Mouse (Mus musculus): Measurements from ENCODE around the gene Itgb5.

The Itgb5 gene

DNA sequence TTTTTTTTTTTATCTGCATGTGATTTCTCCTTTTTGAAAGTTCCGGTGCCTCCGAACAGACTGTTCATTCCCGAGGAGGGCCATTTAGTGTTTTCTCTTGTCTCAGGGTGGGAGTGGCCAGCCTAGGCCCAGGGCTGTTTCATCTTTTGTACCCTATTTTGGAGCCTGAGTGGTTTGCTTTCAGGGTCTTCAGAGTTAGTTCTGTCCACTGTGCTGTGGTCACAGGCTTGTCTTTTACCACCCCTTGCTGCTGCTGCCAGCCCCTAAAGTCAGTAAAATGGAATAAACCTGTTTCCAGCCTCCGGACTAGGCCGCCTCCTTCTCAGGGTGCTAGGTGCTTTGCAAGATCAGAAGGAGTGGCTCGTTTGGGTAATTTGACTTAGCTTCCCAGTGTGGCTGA lies 2.6 kb downstream of the Itgb5 start:
- no peak for DNase-seq (ENCODE audit: low read depth, low spot score)

DNA sequence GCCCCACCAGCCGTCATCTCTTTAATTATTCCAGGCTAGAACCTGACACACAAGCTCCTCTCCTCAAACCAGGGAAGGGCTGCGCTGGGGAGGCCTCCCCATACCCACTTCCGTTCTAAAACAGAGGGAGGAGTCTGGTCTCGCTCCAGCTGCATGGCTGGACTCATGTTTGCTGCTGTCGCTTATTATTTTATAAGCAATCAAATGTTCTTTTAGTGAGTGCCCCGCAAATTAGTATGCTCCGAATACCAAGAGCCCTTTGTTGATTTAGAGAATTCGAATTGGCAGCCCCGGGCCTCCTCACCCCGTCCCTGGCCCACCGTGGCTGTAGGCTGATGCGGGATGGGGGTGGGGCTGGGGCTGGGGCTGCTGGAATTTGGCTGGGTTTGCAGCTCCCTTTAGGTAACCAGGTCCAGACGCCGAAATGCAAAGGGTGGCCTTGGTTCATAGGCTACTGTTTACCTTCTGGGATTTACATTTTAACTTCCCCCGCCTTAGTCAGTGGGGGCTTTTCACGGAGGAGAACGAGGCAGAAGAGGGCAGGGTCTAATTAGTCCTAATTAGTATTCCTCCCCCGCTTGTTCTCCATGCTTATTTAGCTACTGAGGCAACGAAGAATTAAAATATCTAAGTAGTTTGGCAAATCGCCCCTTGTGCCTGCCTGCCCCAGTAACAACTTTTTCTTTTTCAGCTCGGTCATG lies 3.4 kb downstream of the Itgb5 start:
- DNase-seq (ENCODE audit: low read depth, low spot score), result no peak

GRCm38 (mm10) chr16:33833429-33833753 lies 3.9 kb downstream of the Itgb5 start:
- DNase-seq (ENCODE audit: low read depth, low spot score), result no peak

DNA sequence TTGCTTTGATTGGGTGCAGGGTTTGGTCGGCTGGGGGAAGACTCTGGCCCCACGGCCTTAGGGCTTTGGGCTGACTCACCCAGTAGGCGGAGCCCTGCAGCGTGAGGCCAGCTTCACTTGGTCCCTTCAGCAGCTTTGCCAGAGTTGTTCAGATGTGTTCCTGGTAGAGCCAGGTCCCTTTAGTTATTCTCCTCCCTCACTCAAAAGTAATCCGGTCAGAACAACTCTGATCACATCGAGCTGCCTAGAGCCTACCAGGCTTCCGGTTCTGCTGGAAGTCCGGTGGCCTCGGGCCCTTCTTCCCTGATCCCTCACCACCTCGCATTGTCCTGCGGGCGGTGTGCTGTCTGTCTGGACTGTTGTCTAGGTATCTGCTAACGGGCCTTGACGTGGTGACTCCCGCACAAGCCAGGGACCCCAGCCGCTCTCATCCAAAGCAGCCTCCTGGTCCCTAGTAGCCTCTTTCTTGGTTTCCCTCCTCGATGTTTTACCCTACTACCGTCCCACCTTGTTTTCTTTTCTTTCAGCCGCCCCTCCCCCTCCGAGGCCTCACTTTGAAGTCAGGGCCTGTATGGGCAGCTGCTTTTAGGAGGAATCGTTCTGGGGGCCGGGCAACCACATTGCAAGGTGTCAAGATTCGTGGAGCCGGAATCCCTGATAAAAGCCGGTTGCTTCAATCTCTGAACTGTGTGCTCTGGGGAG lies 4.5 kb downstream of the Itgb5 start:
- DNase-seq (ENCODE audit: low read depth, low spot score), result no peak

DNA sequence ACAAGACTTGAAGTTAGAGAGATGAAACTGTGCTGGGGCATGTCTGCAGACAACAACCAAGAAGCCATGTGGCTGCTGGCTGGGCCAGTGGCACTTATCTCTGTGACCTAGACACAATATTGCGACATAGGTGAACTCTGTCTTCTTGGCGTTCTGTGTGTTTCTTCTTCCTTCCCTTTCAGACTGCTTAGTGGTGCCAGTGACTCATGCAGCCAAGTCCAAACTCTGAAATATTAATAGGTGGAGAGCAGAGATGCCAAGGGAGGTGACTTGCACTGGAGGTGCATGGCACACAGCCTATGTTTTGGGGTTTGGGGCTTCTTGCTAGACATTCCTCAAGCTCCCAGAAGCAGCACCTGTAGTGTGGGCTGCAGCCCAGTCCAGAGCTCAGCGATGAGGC lies 7.2 kb downstream of the Itgb5 start:
- DNase-seq (ENCODE audit: low read depth, low spot score), result no peak

GRCm38 (mm10) chr16:33837191-33837590 lies 7.7 kb downstream of the Itgb5 start:
- DNase-seq (ENCODE audit: low read depth, low spot score), result no peak

DNA sequence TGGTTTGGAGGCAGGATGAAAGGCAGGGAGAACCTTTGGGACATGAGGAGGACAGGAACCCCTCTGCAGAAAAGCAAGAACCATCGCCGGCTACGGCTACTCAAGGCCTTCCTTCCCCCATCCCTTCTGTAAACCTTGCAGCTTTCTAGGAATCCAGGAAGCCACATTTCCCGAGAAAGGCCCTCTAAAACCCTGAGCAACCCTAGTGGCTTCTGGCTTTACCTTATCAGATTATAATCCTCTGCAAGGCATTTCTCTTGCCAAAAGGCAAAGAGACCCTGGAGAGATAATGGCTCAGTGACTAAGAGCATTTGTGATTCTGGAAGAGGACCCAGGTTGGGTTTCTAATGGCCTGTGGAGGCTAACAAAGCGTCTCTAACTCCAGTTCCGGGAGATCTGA lies 11.2 kb downstream of the Itgb5 start:
- DNase-seq (ENCODE audit: low read depth, low spot score), result no peak

GRCm38 (mm10) chr16:33842081-33842880 lies 12.8 kb downstream of the Itgb5 start:
- no peak for DNase-seq (ENCODE audit: low read depth, low spot score)

- no peak for DNase-seq (ENCODE audit: low read depth, low spot score)
These were observed 14.7 kb downstream of the Itgb5 start for GRCm38 (mm10) chr16:33844150-33844611.

DNA sequence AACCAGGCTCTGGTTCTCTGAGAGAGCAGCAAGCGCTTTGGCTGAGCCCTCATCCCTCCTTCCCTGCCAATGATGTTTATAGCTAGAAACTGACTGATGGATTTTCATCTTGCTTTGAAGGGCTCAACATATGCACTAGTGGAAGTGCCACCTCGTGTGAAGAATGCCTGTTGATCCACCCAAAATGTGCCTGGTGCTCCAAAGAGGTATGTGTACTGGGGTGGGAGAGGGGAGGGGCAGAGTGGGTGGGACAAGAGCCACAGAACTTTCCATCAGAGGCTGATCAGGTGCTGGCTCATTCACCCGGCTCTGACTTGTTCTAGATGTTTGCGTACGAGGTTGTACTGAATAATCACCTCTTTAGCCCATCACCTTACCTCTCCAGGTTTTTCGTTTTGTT lies 15.4 kb downstream of the Itgb5 start:
- DNase-seq (ENCODE audit: low read depth, low spot score), result no peak

DNA sequence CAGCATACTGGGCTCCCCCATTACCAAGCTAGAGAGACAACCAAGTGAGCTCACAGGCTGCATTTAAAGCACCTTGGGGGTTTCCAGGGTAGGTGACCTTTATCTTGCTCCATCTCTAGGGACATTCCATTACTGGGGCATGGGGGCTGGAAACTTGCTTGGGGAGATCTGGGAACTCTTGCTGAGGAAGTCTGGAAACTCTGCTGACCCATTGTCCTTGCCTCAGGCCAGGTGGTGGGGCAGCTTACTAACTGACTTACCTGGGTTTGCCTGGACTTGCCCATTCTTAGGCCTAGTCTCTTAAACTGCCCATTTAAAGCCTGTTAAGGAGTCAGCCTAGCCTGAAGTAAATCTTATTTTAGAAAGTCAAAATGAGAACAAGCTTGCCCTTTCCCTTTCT lies 23.8 kb downstream of the Itgb5 start:
- DNase-seq (ENCODE audit: low read depth, low spot score), result no peak

DNA sequence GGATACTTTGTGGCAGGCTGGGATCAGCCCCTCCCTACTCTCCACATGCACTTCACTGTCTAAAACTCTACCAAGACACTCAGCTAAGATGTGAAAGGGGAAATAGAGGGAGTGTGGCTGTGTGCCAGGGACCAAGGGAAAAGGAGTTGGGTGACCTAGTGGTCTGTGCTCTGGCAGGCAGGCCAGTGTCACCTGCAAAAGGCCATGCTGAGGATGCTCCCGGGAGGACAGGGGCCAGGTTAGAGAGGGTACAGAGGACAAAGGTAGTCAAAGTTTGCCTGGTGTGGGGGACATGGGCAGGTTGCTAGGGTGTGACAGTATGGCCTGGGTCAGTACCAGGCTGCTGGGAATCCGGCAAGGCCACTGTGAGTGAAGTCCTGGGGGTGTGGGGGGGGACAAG lies 29.3 kb downstream of the Itgb5 start:
- no peak for DNase-seq (ENCODE audit: low read depth, low spot score)

- DNase-seq (ENCODE audit: low read depth, low spot score), result no peak
These were observed 29.9 kb downstream of the Itgb5 start for GRCm38 (mm10) chr16:33859380-33859779.

GRCm38 (mm10) chr16:33859988-33860700 lies 30.7 kb downstream of the Itgb5 start:
- no peak for DNase-seq (ENCODE audit: low read depth, low spot score)

- DNase-seq (ENCODE audit: low read depth, low spot score), result no peak
These were observed 32.9 kb downstream of the Itgb5 start for GRCm38 (mm10) chr16:33862406-33862805.

GRCm38 (mm10) chr16:33863208-33863751 lies 33.8 kb downstream of the Itgb5 start:
- DNase-seq (ENCODE audit: low read depth, low spot score), result no peak

DNA sequence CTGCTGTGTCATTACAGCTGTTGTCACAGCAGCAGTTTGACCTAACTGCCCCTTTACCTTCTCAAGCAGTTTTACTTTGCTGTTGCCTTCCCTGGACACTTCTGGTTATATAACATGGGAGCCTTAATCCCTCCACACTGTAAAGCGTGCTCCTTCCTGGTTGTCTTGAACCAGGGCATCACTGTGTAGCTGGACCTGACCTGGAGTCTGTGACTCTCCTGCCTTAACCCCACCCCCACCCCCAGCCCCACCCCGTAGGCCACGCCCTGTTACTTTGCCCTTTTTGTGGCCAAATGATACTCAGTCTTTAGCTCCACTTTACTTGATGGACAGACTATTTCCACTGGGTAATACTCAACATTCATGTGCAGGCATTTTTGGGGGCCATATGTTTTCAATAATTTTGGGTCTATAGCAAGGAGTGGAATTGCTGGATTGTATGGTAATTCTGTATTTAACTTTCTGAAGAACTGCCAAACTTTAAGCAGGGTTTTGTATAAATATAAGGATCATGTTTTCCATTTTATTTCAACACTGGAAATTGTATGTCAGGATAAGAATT lies 40.8 kb downstream of the Itgb5 start:
- no peak for DNase-seq (ENCODE audit: low read depth, low spot score)

DNA sequence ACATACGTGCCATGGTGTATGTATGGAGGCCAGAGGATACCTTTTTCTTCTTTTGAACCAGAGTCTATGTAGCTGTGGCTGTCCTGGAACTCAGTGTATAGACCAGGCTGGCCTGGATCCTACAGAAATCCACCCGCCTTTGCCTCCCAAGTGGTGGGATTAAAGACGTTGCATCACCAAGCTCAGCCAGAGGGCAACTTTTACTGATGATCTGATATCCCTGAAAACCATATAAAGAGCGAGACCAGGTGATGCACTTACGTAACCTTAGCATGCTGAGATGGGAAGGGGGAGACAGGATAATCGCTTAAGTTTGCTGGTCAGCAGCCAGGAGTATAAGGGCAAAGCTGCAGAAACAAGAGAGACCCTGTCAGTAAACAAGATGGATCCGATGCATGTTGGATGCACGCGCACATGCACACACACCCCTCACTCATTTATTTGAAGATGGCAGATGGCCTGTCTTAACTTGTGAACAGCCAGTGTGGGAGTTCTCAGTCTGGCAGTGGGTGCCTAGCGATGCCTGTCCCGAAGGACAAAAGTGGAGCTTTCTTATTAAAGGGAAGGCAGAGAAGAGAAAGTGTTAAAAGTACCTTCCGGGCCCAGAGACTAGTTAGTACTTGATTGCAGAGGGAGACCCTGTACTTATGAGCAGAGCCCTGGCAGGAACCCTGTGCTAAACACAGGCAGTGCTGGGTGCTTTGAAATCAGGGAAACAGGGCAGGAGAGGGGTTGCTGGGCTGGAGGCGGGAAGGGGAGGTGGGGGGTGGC lies 41.7 kb downstream of the Itgb5 start:
- no peak for DNase-seq (ENCODE audit: low read depth, low spot score)

DNA sequence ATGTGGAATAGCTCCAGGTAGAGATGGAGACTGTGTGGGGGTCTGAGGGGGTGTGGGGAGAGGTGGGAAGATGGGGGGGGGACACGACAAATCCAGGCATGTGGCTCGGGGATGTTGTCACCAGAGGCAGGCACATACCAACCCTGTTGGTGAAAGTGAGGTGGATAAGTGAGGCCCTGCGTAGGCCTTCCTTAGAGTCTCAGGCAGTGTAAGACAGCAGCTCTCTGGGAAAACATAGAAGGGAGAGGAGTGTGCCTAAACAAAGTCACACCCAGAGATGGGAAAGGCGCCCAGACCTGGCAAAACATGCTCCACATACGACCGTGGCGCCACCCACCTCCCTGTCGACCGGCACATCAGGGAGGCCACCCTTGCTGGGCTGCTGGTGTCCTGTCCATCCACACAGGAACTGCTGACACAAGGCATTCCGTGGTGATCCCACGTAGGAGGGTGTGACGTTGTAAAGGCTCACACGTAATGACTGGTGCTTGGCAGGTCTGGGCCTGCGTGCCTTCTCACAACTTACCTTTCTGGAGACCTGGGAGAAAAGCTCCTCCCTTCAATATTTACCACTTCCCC lies 42.5 kb downstream of the Itgb5 start:
- no peak for DNase-seq (ENCODE audit: low read depth, low spot score)

GRCm38 (mm10) chr16:33873282-33873681 lies 43.8 kb downstream of the Itgb5 start:
- DNase-seq (ENCODE audit: low read depth, low spot score), result no peak
